Mouse (Mus musculus): ENCODE measurements around the gene Ilk.
A peak's percentile ranks its signal among the peaks of the same experiment; 100 is the strongest.
"Not testable (repeated sequence)": the region's sequence is repeated elsewhere in the genome, so short reads cannot be mapped to it uniquely, and the experiment has no call there.

Ilk gene

DNA sequence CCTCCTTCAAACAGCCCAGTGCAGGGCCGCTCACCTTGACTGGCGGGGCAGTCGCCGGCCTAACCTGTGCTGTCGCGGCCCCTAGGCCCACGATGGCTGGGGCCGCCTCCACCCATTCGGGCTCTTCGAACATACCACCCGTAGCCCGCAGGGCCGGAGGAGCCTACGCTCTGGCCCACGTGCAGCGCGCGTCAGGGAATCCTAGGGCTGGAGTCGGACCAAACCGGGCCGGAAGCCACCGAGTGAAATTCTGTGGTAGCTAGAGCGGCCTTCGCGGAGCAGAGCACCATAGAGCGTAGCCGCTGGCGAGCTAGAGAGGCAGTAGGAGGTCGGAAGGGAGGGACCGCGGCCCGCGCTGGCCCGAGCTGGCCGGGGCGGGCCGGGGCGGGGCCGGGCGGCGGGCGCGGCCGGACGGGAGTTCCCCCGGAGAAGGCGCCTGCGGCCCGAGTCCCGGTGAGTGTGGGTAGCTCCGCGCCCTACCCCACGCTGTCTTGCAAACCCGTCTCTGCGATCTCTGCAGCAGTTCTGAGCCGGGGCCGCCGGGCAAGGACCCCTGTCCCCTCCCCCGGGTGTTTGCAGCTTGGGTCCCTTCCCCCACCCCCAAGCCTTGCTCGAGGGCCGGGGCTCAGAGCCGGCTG is at the start of gene Ilk:
Gene Ilk, plus strand, starts transcription at position 329 of the 638 bp plus-strand sequence.
- peak; percentile 92 for DNase-seq (ENCODE audit: low read depth, low spot score)

DNA sequence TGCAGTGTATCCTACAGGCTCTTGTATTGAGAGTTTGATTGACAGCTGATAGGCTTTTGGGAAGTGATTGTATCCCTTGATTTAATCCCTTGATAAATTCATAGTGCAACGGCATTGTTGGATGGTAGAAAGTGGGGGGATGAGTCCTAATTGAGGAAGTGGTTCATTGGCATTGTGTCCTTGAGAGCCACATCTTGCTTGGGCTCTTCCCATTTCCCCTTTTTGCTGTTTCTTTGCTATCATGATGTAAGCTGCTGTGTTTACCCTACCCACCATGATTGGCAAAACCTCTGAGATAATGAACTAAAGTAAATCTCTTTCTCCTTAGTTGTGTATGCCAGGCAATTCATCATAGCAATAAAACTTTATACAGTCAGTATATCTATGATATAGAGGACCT is 45.5 kb upstream of the Ilk start:
- DNase-seq (ENCODE audit: low read depth, low spot score), result no peak

DNA sequence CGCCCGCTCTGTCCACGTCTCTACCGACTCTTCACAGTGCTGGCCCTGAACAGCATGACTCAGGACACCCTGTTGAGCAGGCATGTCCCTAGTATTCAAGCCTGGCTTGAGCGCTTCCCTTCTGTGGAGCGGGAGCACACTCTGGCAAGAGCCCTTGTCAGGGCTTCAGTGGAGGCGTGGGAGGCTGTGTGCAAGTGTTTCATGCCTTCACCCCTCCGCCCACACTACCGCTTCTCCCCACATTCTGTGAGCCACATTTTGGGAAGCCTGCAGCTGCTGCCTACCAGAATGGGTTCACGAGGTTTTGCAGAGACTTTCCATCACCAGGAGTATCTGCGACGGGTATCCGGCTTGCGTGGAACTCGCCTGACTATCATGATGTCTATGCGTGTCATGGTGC is 33.2 kb upstream of the Ilk start:
- DNase-seq (ENCODE audit: low read depth, low spot score), result peak; percentile 11

DNA sequence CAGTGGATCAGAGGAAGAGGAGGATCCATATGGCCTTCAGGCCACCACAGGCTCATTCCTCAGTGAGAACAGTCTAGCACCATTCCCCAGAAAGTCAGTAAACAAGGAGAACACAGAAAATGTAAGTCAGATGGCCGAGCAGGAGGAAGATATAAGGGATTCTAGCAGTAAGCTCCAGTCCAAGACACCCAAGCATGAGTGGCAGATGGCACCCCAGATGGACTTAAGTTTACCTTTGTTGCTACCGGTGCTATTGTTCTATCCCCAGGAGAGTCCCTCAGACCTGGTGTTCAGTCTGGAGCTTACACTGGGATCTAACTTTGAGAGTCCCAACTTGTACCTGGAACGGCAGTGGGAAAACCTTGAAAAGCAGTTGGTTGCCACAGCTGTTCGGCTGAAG is 32.6 kb upstream of the Ilk start:
- DNase-seq (ENCODE audit: low read depth, low spot score), result no peak

DNA sequence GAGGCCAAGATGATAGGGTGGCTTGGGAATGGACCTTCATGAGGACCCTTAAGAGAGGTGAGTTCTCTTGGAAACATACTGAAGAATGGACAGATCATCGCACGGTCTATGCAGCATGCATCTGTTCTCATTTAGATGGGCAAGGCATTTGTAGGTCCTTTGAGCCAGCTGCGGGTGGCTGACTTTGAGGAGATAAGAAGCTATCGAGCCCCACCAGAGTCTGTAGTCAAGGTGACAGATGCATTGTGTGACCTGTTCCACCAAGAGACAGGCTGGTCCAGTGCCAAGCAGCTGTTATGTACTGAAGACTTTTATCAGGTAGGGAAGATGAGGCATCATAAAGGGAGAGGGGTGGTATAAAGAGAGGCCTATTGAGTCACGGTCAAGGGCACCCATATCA is 27.7 kb upstream of the Ilk start:
- no peak for DNase-seq (ENCODE audit: low read depth, low spot score)

DNA sequence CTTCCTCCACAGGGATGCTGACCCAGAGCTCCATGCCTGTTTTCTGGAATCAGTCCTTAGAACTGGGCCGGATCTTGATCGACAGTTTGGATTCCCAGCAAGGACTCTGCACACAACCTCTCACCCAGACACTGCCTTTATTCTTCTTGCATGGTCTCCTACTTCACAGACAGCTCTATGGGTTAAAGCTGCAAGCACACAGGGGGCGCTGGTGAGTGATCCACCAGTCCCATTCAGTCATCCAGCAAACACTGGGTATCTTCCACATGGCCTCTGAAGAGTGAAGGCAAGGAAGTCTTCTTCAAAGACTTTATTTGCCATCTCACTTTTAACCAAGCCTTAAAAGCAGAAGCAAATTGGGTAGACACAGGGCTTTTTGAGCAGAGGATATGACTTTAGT is 21.0 kb upstream of the Ilk start:
- DNase-seq (ENCODE audit: low read depth, low spot score), result peak; percentile 14

DNA sequence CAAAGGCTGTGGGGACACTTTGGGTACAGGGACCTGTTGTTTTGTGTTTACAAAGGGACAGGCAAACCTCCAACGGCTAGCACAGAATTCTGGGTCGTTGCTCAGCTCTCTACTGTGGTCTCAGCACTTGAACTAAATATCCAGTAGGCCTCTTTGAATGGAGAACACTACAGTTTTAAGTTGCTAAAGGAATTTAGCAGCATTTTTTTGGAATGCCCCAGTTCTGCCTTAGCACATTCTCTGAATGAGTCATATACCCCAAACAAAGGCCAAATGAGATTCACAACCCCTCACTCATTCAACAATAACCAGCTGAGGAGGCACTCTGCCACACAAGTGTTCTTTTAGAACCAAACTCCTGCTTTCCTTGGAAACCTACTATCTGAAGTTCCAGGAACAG is 14.5 kb upstream of the Ilk start:
- no peak for DNase-seq (ENCODE audit: low read depth, low spot score)

DNA sequence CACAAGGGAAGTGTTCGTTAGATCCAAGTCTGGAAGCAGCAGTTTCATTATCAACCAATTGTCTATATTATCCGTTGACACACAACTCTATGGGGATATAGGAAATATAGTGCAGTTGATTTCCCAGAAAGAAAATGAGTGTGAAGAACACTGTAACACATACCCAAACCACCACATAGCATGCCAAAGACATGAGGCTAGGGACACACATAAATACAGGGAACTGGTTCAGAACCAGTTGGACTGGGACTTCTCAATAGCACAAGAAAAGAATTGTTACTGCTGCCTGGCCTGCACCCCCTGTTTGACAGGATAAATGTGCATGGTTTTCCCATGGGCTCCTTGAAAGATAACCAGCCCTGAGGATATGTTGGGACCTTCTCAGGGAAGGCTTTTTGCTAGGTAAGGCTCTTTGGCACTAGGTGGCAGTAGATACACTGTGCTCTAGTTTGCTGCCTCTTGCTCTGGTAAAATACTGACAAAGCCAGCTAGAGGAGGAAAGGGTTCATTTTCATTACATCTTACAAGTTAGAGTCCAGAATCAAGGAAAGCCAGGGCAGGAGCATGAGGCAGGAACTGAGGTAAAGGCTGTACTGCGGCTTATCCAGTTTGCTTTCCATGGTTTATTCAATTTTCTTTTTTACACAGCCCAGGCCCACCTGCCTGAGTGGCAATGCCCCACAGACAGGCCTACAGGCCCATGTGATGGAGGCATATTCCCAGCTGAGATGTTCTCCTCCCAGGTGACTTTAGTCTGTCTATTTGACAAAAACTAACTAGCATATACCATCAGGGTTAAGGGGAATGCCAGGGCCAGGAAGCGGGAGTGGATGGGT is 10.0 kb upstream of the Ilk start:
- DNase-seq (ENCODE audit: low read depth, low spot score), result peak; percentile 67

DNA sequence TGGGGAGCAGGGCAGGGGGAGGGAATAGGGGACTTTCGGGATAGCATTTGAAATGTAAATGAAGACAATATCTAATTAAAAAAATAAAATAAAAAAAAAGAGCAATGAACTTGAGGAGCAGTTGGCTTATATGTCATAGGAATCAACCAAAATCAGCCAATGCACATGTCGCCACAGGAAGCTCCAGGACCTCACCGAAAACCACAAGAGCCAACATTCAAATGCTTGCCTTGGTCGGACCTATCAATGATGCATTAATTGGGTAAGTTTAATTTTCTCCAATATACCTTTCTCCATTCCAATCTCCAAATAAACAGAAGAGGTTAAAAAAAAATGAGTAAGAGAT is 9.4 kb upstream of the Ilk start:
- DNase-seq (ENCODE audit: low read depth, low spot score), result no peak

DNA sequence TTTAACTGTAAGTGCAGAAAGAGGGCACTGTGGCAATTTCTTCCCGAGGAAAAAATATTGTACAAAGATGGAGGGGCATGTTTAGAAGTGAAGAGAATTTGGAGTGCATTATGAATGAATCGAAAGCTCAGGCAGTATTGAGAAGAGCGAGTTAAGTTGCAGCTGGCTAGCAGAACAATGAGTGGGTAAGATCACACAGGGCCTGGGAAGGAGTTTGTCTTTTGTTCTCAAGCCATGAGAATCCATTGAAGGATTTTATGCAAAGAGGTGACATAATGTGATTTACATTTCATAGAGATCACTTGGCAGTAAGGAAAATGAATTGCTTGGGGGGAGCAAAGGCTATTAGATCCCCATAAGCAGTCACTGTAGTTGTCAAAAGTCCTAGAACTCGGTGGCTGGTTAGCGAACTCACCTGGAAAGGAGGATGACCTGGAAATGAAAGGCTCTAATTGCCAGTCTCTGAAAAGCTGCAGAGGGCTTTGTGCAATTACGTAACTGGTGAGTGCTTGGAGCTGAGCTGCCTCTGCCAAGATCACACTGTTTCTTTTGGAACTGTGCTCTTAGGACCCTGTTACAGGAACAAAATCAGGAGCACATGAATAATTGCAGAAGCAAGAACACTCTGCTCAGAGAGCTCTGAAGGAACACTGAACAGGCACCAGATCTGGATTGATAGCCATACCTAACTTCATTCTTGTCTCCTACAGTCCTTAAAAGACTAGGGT is 7.5 kb upstream of the Ilk start:
- DNase-seq (ENCODE audit: low read depth, low spot score), result no peak

DNA sequence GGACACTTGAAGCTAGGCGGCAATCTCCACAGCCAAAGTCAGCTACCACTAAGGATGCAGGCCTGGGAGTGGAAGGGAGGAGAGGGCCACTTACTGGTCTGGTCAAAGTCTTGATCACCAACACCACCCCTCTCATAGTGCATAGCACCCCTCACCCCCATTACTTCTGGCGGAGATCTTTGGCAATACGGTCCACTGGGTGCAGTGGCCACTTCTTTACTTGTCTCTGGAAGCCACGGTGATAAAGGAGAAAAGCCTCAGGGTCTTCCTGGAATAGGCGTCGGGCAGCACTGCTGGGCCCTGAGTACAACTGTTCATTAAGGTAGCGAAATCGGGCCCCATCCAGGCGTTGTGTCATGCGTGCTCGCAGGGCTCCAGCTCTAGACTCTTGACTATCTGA is 2.6 kb upstream of the Ilk start:
- no peak for DNase-seq (ENCODE audit: low read depth, low spot score)

DNA sequence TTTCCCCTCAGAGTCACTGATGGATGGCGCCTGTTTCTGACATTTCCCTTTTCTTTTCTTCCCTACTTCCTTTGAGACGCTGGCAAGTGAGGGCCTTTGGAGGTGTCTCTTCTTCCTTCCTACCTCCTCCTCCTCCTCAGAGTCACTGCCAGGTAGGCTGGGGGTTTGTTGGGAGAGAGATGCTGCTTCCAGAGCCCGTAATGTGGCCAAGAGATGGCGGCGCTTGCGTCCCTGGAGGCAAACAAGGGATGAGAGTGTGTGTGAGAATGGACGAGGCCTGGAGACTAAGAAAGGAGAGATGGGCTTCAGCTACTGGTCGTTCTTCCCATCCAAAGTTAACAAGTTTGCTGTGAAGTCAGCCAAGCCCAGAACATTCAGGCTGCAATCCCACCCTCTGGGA is 1.6 kb upstream of the Ilk start:
- DNase-seq (ENCODE audit: low read depth, low spot score), result no peak

DNA sequence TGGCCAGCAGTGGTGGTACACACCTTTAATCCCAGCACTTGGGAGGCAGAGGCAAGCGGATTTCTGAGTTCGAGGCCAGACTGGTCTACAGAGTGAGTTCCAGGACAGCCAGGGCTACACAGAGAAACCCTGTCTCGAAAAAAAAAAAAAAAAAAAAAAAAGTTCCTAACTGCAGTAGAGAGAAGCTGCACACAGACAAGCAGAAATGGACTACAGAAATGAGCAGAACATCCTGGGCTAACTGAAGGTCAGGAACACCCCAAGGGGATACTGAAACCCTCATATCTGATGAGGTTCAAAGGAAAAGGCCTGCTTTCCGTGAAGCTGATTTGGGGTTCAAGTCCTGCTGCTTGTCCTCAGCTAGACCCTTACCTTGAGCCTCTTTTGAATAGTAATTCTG is 928 bp upstream of the Ilk start:
- not testable (repeated sequence) for DNase-seq (ENCODE audit: low read depth, low spot score)

DNA sequence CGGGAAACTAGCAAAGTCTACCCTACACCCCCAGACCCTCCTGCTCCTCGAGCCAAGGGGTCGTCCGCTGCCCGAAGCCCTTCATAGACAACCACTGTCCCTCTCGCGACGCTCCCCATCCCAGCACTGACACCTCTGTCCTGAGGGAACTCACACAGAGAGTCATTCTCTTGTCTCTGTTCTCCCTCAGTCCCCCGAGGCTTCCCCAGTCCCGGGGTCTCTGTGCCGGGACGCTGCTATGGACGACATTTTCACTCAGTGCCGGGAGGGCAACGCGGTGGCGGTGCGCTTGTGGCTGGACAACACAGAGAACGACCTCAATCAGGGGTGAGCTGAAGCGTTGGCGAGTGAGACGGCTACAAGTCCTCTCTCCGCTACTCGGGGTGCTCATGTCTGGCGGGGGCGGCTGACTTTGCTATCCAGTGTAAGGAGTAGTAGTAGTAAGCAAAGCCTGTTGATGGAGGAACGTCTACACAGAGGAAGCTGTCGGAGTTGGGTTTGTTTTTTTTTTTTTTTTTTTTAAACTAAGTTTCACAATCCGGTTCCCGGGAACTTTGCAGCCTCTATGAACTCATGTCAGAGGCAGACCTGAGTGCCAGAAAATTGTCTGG is 624 bp downstream of the Ilk start, which contains the start of gene Rrp8:
Gene Rrp8, minus strand, starts transcription at position 475 of the 611 bp plus-strand sequence.
- DNase-seq (ENCODE audit: low read depth, low spot score), result peak; percentile 30

DNA sequence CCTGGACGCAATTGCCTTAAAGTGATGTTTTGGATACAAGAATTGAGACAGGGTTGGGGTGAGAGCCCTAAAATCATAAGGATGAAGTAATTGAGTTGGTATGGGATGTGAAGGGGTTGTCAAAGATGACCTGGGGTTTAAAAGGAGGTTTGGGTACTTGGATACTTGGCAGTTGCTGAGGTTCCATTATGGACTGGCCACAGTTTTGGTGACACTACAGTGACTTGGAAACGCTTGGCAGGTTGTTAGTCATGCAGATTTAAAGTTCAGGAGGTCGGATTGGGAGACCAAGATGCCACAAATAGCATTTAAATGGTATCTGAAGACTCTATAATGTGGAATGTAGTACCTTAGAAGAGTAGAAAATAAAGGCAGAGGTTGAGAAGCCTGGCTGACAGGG is 1.3 kb downstream of the Ilk start:
- no peak for DNase-seq (ENCODE audit: low read depth, low spot score)

DNA sequence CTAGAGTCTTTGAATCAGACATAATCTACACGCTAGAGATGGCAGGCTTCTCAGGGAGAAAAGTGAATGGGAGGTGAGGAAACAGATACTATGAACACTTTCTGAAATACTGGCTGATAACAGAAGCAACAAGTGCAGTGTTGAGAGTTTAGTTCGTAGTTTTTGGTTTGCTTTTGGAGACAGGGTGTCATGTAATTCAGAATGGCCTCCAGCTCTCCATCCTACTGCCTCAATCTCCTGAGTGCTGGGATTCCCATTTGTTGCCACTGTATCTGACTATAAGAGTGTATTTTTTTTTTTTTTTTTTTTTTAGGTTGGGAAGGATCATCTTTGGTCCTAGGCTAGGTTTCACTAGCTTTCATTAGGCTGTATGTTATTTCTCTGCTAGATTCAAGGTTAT is 1.9 kb downstream of the Ilk start:
- DNase-seq (ENCODE audit: low read depth, low spot score), result no peak

DNA sequence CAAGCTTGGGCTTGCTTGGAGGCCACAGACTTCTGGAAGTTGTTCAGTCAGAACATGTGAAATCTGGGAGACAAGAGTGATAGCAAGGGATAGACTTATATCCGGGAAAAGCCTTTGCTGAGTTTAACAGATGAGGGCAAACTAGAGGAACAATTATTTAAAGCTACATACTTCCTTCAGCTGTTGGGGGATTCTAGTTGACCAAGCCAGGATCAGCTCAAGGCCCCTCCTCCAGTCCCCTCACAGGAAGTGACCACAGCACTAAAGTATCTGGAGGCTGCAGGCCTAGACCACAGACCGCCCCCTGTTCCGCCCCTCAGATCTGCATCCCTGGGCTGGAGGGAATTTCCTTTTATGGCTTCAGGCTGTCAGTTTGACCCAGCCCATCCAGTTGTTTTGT is 2.6 kb downstream of the Ilk start:
- peak; percentile 44 for DNase-seq (ENCODE audit: low read depth, low spot score)

DNA sequence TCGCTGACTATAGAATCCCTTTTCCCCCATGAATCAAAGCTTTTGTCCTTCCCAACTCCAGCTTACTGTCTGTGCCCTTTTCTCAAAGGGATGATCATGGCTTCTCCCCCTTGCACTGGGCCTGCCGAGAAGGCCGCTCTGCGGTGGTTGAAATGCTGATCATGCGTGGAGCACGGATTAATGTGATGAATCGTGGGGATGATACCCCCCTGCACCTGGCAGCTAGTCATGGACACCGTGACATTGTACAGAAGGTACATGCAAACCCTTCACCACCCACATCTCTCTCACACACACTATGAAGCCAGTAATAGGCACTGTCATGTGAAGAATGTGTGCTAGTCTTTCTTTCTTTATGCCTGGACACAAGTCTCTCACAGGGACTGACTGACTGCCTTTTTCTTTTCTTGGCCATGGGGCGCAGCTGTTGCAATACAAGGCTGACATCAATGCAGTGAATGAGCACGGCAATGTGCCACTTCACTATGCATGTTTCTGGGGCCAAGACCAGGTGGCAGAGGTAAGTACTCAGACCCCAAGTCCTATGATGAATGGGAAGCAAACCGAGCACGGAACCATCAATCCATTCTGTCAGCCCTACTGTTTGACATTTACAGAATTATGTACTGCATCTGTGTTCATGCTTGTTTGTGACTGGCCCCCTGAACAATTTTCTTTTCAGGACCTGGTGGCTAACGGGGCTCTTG is 3.9 kb downstream of the Ilk start:
- no peak for DNase-seq (ENCODE audit: low read depth, low spot score)

DNA sequence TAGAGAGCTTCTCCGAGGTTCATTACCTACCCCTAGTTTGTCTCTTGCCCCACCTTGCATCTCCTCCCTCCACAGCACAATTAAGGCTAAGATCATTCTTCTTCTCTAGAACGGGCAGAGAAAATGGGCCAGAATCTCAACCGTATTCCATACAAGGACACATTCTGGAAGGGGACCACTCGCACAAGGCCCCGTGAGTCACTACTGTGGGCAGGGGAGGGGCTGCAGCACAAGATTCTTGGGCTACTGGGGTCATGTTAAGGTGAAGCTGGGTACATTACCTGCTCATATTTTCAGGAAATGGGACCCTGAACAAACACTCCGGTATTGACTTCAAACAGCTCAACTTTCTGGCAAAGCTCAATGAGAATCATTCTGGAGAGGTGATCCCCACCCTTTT is 4.5 kb downstream of the Ilk start:
- no peak for DNase-seq (ENCODE audit: low read depth, low spot score)

DNA sequence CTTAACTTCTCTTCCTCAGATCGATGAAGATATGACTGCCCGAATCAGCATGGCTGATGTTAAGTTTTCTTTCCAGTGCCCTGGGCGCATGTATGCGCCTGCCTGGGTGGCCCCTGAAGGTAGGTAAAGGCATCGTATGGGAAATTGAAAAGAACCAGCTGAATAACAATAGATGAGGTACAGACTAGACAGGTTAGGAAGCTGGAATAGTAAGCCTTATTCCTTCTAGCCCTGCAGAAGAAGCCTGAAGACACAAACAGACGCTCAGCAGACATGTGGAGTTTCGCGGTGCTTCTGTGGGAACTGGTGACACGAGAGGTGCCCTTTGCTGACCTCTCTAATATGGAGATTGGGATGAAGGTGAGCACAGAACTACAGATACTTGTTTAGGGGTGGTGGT is 5.6 kb downstream of the Ilk start:
- no peak for DNase-seq (ENCODE audit: low read depth, low spot score)

DNA sequence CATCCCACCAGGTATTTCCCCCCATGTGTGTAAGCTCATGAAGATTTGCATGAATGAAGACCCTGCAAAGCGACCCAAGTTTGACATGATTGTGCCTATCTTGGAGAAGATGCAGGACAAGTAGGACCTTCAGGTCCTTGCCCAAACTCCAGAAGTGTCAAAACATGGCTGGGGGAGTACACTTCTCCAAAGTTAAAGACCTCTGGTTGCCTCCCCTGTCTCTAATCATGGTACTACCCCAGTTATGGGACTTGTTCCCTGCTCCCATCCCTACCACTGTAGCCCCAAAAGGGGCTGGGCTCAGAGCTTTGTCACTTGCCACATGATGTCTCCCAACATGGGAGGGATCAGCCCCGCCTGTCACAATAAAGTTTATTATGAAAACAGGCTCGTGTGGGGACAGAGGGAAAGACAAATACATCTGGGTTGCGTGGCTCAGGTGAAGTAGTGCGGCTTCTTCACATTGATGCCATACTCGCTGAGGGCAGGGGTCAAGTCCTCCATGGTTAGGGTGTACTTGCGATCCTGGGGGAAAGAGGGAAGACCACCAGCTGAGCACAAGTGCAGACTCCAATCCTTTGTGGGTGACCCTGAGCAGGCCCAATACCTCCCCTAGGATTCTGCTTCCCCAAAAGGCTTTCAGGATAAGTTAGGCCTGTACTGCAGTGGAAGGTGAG is 6.3 kb downstream of the Ilk start:
- not testable (repeated sequence) for DNase-seq (ENCODE audit: low read depth, low spot score)

All from ZHBTc4 (cell line).